Mouse (Mus musculus) naive thymus-derived CD4-positive, alpha-beta T cell, adult 2 months (primary cell): ENCODE measurements around the gene Ext2.

Source experiments
- DNase-seq: peaks from one replicate; pipeline ENCODE4 v3.0.0-alpha.2; 2011; ENCODE audit warnings: low read depth

Ext2 gene

DNA sequence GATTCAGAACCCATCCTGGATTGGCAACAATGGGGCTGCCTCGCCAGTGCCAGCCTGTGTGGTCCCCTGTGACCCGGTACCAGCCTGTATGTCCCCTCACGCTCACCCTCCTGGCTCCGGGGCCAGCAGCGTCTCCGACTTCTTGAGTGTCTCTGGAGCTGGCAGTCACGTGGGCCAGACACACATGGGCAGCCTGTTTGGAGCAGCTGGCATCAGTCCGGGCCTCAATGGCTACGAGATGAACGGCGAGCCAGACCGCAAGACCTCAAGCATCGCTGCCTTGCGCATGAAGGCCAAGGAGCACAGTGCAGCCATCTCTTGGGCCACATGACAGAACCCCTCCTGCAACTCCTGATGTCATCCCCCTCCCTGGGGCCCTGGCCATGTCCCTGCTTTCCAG is 145.1 kb downstream of the Ext2 start:
- DNase-seq = no peak

DNA sequence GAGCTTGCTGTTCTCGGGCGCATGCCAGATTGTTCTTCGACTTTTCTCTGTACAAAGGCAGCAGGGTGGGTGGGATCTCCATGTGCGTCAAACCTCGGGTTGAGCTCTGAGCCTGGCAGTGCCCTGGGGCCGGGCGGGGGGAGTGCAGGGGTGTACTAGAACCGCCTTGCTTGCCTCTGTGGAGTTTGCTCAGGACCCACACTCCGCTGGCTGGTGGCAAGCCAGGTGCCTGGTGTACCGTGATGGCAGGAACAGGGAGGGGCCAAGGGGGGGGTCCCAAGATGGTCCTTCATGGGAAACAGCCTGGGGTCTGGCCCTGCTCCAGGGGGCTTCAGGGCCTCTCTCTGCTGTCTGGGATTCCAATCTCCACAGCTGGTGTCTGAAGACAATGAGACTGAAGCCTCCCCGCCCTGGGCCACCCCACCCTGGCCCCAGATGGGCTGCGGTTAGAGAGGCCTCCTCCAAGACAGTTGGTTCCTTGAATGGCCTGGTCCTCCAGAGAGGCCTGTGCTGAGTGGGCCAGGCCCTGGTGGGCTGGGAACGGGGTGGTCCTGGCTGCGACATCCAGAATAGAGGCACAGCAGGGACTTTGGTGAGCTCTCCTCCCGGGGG is 150.7 kb downstream of the Ext2 start:
- DNase-seq = no peak

DNA sequence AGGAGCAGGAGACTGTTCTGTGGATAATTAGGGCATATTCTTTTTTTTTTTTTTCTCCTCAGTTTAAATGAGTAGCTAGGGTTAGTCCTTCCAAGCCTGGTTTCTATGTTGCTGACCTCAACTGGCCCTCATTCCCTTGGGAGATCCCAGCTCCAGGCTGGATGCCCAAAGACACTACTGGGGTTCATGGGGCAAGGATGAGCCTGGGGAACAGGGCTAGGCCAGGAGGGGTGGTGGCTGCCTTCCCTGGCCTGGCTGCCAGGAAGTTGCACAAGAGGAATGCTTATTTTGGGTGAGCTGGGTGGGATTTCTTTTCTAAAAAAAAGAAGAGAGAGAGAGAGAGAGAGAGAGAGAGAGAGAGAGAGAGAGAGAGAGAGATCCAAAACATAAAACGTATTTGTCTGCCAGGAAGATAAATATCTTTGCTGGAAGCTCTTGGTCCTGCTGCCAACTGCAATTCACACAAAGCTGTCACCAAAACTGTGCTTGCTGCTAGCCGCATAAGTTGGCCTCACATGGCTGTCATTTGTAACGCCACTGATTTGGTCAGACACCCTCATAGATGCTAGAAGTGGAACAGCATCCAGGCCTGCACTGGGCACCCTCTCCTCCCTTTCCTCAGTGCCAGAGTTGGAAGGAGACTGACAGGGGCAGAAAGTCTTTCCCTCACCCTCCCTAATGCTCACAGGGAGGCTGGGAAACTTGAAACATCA is 156.1 kb downstream of the Ext2 start:
- no peak for DNase-seq

DNA sequence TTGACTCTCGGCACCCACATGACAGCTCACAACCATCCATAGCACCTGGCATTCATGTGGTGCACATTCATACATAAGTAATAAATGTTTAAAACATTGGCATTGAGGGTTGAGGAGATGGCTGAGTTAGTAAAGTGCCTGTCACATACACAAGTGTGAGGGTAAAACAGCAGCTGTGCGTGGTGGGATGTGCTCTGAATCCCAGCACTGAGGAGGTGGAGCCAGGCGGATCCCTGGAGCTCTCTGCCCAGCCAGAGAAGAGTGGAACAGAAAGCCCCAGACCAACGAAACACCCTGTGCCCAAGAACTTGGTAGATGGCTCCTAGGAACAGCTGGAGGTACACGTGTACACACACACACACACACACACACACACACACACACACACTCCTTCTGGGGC is 156.9 kb downstream of the Ext2 start:
- DNase-seq = no peak

DNA sequence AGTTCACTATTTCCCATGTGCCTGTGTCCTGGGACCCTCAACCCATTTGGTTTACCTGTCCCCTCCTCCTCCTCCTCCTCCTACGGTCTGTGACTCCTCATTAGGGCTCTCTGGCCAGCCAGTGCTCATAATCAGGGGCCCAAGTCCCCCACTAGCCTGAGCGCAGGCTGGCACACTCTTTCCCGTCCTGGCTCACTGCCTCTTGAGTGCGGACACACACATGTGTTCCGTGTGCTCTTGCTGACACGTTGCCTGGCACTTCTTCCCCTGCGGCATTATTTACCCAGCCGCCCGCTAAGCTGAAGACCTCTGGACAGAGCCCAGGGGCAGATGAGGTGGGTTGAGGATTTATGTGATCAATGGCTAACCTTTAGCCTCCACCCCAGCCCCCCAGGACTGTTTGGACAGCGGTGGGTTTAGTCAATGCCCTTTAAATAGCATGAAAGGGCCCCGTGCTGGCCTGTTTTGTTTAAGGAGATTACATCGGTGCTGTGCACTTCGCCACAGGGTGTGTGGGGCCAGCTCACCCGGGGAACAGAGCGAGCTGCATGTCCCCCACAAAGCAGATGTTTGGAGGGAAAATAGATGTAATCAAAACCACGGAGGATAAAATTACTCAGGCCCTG is 160.0 kb downstream of the Ext2 start:
- DNase-seq = no peak

DNA sequence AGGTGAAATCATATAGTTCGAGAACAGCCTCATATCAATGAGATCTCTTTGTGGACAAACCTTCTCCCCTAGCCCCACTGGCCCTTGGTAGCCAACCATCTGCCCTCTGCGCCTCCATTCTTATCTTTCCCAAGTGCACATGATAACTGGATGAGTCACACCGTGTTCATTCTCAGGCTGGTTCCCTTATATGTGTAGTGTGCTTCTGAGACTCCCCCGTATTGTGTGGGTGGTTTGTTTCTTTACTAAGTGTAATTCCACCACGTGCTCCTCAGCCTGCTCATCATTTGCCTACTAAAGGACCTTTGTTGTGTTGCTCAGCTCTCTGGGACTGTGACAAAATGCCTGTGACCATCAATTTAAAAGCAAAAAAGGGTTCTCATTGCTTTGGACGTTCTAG is 161.3 kb downstream of the Ext2 start:
- no peak for DNase-seq

DNA sequence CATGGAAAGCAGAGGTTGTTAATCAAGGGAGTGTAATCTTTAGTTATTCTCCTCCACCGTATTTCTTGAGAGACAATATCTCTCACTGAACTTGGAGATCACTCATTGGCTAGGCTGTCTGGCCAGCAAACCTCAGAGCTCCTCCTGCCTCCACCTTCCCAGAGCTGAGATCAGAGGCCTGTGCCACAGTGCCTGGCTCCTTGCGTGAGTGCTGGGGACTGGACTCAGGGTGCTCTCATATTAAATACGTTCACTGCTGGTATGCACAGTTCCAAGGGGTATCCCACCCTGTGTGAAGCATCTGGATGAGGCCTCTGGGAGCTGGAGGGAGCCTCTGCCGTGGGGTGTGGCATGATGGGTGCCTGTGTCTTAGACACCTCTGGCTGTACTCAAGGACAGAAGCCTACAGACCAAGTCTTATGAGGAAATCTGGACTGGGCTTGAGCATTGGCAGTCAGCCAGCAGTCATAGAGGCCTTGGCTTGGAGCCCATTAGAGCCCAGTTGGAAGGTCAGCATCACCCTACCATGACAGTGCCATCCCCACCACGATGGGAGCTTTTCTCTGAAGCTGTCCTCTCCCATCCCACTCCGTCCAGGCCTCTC is 162.6 kb downstream of the Ext2 start:
- DNase-seq = no peak

DNA sequence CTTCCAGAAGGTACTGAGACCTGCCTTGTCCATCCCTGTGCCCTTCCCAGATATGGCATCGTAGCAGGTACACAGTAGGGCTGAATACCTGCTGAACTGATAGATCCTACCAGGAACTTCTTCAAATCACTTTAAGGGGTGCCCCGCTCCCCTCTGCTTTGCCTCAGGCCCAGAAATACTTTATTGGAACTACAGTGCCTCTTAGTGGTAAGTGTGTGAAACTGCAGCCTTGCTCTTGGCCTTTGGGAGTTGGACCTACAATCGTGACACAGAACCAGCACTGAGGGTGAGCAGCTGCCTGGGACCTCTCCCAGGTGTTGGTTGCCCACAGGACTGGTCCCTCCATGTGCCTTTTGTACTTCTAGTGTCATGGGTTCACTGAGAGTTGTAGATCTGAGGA is 163.4 kb downstream of the Ext2 start:
- DNase-seq = peak; percentile 22

DNA sequence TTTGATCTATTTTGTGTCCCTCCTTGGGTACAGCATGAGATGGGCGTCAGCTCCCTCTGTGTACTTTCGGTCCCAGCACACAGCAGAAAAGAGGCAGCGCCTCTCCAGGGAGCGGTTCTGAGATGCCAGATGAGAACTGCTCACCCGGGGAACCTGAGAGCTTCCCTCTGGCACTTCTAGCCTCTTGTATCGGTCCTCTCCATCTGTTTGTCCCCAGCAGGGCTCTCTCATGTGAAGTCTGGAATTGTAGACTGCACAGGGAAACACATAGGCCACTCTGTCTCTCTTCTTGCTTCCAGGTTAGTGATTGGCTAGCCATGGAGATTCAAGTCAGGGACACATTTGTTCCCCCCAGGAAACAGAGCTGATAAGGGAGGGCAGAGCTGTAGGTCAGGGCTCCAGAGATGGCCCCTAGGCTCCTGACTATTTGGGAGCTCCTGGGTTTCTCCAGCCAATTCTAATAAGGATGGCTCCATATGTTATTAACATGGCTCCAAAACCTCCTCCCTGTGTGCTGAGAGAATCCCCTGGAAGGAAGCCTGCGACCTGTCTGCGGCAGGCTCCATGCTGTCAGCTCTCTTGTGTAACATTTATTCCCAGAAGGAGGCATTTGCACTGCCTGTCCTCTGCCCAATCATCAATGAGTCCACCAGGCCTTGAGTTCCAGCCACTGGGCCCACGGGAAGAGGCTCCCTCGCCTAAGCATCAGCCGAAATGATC is 167.9 kb downstream of the Ext2 start:
- no peak for DNase-seq

DNA sequence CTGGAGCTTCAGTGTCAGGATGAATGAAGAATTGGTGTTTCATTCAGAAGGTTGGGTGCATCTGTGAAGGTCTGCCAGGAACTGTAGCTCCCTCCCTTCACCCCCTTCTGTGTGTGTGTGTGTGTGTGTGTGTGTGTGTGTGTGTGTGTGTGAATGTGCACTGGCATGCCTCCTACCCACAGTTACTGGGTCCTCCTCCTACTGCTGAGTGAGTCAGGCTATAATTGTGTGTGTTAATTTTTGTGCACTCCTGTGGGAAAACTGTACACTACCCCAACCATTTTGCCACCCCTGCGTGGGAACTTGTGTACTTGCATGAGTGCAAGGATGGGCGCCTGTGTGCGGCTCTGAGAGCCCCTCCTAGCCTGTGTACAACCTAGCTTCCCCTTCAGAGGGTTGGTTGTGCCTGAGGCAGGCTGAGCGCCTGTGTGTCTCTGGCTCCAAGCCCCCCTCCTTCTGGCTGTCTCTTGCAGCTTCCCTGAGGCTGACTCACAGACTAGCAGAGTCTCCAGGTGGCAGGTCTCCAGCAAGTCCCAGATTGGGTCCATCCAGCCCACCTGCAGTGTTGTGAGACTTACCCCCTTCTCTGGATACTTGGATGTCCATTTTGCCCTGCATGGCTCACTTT is 173.0 kb downstream of the Ext2 start:
- DNase-seq = no peak

DNA sequence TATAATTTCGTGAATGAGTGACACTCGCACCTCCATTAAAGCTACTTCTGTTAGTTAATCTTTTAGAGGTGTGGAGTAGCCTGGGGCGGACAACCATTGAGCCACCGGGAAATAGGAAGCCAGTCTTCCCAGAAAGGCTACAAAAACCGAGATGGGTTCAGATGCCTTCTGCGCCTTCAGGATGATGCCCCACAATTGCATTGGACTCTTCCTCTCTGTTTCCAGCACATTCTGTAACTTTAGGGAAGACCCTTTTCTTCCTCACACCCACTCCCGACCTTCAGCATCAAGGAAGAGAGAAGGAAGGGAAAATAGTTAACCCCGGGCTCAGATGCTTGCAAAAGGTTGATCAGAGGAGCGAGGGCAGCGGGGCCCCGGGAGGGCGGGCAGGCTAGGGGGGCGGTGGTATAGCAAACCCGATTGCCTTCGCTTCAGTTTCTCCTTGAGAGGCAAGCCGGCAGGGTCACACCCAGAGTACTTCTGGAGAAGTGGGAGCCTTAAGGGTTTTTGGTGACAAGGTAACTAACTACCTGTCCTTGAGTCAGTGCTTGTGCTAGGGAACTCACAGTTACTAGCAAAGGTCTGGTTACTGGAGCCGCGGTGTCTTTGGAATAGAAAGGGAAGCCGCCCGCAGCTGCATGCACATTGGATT is 174.3 kb downstream of the Ext2 start:
- no peak for DNase-seq

DNA sequence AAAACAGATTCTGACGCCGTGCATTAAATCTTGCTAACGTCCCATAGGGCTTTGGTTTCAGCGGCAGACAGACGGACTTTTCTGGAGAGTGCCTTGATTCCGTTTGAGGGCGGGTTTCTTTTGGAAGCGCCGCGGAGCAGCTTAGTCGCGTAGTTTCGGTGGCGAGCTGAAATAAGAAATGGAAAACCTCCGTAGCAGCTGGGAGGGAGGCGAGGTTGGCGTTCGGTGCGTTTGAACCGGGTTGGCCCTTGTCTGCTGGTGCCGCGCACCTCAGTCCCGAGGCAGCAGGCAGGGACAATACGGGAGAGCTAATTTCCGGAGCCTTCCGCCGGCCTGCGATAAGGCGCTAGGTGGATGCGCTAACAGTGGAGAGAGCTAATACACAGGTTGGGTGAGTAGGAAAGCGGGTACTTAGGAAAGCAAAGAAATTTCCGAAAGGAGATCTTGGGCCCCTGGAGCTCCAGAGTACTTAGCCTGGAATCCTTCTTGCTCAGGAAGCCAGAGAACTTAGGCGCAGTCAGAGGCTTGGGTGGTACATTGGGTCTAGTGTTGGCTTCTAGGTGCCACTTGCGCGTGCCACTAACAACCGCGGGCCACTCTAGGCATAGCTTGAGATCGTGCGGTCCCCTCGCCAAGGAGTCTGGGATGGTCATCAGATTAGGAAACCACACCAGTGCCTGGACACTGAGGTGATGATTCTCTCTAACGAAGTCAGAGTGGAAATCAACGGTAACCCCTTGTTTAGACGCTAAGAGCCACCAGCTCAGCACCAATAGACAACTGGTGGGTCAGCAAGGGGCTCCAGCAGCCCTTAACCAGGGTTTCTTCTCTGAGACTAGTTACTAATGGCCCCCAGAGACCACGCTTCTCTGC is 175.1 kb downstream of the Ext2 start:
- DNase-seq = no peak

DNA sequence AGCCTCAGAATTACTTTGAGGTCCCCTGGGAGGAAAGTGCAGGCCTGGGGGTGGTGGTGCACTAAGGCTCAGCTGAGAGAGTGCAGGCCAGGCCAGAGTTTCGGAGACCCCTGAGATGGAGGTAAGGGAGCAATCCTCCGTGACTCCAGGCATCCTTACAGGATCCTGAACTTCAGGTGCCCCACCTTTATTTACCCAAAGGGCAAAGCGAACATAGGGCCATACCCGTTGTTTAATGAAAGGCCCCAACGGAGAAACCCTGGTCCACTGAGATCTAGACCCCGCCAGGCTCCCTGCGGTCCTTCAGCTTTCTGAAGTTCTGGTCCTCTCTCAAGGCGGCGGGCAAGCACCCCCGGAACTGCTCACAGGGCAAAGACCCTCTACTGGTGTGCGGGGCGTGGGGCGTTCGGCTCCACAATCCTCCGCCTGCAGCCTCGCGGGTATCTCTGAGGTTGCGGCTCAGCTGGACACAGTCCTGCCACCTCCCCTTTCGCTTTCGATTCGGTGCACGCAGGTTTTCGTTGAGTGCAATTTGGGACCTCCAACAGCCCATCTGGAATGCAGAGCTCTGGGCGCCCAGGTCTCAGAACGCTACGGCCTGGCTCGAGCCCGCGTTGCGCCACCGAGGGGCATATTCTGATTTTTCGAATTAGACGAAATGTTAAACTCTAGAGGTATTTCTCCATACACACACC is 176.6 kb downstream of the Ext2 start:
- no peak for DNase-seq

DNA sequence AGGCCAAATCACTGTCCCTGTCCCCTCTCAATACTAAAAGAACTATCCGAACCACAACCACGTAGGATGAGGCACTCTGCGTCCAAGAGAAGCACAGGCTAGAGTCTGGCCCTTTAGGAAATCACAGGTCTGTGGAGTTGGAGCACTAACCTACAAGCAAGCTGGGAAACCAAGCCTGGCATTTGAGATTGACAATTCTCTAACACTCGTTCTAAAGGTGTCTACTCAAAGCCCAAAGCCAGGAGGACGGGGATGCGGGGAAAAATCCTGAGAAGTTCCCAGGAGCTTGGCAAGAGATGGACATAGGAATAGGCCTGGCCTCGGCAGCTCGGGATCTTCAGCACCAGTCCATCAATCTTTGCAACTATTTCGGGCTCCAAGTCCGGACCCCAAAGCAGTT is 177.2 kb downstream of the Ext2 start:
- DNase-seq = no peak

DNA sequence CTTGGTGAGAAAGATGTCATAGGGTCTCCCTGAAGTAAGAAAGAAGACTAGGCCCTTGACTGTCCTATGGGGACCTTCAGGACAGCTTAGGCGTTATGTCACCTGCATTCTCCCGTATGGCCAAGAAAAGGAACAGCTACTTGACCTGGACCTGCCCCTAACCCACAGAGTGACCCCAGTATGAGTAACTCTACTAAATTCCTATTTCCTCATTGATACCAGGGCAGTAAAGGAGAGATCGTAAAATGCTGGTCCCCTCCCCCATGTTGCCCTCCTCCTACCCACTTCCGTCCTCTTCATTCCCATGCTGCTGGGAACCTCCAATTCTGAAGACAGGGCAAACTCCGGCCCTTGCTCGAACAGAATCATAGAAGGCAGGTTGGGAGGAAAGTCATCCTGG is 177.6 kb downstream of the Ext2 start:
- no peak for DNase-seq

DNA sequence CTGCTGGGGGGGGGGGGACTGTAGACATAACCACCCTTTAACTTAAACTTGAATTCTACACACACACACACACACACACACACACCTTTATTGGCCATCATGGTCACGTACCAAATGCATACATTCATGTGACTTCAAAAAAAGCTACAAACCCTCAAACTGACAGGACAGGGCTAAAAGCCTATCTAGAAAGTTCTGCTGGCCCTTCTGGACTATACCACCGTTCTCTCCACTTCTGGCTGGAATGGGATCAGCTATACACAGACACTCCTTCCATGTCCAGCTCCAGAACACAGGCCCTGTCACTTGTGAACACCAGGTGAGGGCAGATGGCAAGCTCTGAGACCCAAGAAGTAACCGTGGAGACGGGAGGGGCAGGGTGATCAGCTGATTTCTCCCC is 178.1 kb downstream of the Ext2 start:
- no peak for DNase-seq

DNA sequence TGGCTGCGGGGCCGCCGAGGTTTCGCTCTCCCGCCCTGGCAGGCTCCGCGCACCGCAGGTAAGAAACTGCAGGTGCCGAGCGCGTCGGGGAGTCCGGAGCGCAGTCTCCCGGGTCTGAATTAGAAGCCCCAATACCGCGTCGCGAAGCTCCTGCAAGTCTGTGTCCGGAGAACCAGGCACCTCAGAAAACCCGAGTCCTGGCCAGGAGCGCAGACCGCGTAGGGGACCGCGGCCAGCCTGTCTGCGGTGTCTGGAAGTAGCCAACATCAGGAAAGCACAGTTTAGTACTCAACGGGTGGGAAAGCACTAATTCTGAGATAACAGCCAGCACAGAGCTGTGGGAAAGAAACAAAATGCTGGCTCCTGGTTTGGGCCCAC is 179.0 kb downstream of the Ext2 start:
- DNase-seq = no peak

DNA sequence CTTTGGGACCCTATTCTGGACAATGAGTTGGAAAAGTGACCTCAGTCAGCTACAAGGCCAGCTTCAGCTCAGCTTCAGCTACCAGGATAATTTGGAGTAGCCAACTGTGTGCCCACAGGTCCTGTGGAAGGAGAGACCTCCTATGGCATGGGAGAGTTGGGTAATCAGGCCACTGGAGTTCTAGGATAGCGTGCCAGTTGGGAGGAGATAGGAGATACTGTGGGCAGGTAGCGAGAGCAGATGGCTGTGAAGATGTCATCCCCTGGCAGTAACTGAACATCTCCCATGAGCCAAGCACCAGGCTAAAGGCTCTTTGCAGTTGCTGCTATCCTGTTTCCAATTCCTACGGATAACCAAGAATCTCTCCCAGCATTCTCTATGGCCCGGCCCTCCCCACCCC is 187.8 kb downstream of the Ext2 start:
- DNase-seq = no peak

DNA sequence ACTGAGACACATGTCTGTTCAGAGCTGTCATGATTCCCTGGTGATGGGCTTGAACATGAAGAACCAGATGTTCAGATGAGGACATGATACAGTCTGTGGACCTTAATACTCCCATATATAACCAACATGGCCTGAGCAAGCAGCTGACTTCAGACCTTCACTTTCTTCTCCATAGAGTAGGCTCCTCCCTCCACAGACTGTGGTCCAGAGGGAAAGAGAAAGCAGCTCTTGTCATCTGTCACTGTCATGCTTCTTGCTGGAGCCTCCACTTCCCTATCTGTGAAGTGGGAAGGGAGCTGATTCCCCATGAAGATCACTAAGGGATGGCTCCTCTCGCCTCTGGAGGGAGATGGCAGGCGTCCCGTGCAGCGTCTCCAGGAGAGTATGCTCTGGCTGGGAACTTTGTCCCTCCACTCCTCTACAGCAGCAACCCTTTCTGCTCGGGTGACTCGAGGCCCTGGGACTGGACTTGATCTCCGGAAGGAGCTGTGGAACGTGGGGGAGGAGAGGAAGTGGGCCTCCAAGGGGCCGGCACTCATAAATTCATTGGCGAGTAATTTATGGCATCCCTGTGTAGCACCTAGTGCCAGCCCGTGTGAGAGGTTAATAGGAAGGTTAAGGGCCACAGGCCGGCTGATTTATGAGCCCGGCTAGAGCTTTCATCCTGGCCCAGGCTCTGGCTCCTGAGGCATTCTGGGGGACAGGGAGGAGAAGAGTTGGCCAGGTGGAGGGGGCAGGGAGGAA is 197.5 kb downstream of the Ext2 start:
- no peak for DNase-seq
